Mouse (Mus musculus): Measurements from ENCODE around the gene Rangrf. TPM values are rescaled to one million over a fixed set of nuclear protein-coding genes. Genes with fewer than 3 reads are reported as not detected.

Gene Rangrf
- polyA plus RNA-seq, 1 experiment: 12.8 TPM

DNA sequence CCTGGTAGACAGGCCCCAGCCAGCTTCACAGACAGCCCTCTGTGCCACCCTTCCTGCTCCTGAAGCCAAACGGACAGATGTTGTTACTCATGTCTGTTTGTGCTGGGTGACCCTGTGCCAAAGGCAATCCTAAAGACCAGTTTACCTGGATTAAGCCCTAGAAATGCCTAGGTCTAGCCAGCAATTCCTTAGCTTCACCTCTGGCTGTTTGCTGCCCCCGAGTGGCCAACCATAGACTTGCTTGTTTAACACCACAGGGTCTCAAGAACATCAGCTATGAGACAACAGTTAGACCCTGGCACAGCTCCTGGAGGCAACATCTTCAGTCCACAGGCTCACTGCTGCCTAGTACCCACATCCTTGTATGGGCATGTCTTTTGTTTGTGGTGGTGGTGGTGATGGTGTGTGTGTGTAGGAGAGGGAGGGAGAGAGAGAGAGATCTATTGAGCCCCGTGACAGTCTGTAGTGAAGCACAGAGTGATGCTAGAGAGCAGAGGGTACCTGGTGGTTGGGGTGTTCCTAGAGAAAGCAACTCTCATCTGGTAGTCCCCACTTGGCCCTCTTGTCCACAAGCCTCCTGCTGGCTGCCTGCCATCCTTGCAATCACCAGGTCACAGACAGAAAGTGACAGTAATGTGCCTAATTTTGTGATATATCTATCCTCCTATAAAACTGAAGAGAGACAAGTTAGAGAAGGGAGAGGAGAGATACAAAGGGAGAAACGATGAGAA is 7.8 kb upstream of the Rangrf start:
- TF ChIP-seq GATA1 (IDR thresholded peaks at IDR 0.05; ENCODE audit: low read length): no peak

DNA sequence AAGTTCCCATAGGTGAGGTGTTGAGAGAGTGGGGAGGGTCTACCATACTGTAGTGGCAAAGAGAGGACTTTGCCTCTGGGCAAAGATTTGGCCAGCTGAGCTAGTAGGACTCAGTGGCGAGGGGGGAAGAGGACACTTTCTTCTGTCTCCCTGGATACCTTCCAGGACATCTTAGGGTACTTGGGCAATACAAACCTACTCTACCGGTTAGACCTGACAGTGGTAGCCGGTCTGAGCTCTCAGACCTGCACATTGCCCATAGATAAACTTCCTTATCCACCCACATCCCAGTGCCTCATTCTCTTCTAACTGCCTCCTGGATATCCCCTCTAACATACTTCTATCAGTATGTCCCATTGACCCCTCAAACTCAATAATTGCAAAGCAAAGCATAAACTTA is 5.9 kb upstream of the Rangrf start:
- TF ChIP-seq GATA1 (IDR thresholded peaks at IDR 0.05; ENCODE audit: low read length): no peak

- no peak for TF ChIP-seq GATA1 (IDR thresholded peaks at IDR 0.05; ENCODE audit: low read length)
These were observed 4.3 kb upstream of the Rangrf start for GRCm38 (mm10) chr11:68979320-68979733.

DNA sequence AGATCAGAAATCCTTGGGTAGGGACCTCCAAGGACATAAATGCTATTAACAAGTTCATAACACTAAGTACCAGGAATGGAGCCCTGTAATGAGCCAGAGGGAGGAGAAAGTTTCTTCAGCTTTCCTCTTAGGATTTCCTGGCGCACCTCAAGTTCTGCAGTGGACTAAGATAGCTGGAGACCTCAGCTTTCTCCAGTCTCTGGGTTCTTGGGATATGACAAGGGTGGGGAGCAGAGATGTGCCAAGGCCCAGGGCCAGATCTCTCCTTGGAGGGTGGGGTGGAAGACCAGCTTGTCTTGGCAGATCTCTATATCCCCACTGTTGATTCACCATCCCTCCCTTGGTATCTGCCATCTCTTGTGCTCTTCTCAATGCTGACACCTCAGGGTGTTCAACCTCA is 616 bp upstream of the Rangrf start:
- TF ChIP-seq GATA1 (IDR thresholded peaks at IDR 0.05; ENCODE audit: low read length): no peak

DNA sequence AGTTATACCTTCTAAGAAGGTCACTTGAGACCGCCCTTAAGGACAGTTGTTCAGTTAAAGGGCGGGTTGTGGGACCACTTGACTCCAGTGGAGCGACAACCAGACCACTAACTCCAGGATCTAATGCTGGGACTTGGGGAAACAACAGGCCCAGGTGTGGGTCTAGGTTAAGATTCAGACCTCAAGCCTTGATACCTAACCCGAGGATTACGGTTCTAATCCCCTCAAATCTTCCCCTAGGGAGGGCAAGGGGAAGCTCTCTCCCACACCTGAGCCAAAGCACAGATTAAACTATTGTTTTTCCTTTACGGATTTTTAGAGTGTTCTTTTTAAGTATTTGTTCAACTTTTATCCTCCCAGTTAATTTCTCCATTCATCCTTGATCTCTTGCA is 930 bp downstream of the Rangrf start:
- TF ChIP-seq GATA1 (IDR thresholded peaks at IDR 0.05; ENCODE audit: low read length): no peak

DNA sequence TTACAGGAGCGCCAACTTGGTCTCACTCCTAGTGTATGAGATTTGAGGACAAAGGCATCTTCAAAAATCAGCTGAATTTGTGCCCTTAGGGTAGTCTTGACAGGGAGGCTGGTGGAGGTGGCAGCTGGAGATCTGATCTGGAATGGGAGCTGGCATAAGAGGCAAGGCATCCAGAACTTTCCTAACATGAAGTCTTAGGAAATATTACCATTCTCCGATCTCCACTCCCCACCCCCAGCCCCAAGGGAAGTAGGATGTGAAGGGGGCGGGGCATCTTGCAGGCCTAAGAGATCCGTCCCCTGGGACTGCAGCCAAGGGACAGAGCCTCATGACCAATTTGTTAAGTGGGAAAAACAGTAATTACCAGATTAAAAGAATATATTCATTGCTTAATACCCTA is 4.8 kb downstream of the Rangrf start:
- no peak for TF ChIP-seq GATA1 (IDR thresholded peaks at IDR 0.05; ENCODE audit: low read length)

- no peak for TF ChIP-seq GATA1 (IDR thresholded peaks at IDR 0.05; ENCODE audit: low read length)
These were observed 6.2 kb downstream of the Rangrf start for GRCm38 (mm10) chr11:68968752-68969151.

GRCm38 (mm10) chr11:68967337-68968282 is 7.4 kb downstream of the Rangrf start, which contains the start of gene Slc25a35:
Slc25a35 (plus strand) TSS chr11:68968131.
- no peak for TF ChIP-seq GATA1 (IDR thresholded peaks at IDR 0.05; ENCODE audit: low read length)

GRCm38 (mm10) chr11:68966554-68966953 is 8.4 kb downstream of the Rangrf start:
- no peak for TF ChIP-seq GATA1 (IDR thresholded peaks at IDR 0.05; ENCODE audit: low read length)

DNA sequence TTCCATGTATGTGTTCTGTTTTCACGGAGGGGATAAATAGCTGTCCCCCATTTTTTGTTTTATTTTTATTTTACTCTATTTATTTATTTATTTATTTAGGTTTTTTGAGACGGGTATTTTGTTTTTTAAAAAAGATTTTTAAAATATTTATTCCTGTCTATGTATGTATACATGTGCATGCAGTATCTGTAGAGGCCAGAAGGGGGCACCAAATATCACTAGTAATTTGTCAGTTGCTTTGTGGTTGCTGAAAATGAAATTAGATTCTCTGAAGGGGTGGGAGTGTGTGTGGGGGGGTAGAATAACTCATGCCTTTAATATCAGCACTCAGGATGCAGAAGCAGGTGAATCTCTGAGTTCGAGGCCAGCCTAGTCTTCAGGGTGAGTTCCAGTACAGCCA is 9.1 kb downstream of the Rangrf start:
- no peak for TF ChIP-seq GATA1 (IDR thresholded peaks at IDR 0.05; ENCODE audit: low read length)

GRCm38 (mm10) chr11:68965050-68965449 is 9.9 kb downstream of the Rangrf start:
- TF ChIP-seq GATA1 (IDR thresholded peaks at IDR 0.05; ENCODE audit: low read length): no peak

DNA sequence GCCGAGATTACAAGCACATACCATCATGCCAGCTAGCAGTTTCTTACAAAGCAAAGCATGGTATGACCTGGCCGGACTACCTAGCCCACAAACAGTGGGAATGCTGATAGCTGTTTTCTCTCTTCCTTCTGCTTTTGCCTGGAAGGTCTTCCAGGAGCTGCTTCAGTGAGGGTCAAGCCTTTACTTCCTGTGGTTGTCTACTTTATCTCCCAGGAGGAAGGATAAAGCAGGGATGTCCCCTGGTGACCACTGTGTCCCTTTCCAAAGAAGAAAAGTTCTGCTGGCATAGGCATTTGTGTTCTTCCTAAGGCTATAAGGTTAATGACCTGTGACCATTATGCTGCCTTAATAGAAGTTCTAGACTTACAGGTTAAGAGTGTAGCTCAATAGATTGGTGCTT is 11.6 kb downstream of the Rangrf start:
- TF ChIP-seq GATA1 (IDR thresholded peaks at IDR 0.05; ENCODE audit: low read length): no peak

- TF ChIP-seq GATA1 (IDR thresholded peaks at IDR 0.05; ENCODE audit: low read length): no peak
These were observed 13.4 kb downstream of the Rangrf start for GRCm38 (mm10) chr11:68961596-68961995.

- no peak for TF ChIP-seq GATA1 (IDR thresholded peaks at IDR 0.05; ENCODE audit: low read length)
These were observed 17.0 kb downstream of the Rangrf start for GRCm38 (mm10) chr11:68957971-68958370.

GRCm38 (mm10) chr11:68957308-68957707 is 17.7 kb downstream of the Rangrf start, which contains the start of gene Arhgef15:
Arhgef15 (minus strand) TSS chr11:68957480.
- no peak for TF ChIP-seq GATA1 (IDR thresholded peaks at IDR 0.05; ENCODE audit: low read length)

- no peak for TF ChIP-seq GATA1 (IDR thresholded peaks at IDR 0.05; ENCODE audit: low read length)
These were observed 18.3 kb downstream of the Rangrf start for GRCm38 (mm10) chr11:68956697-68957096.
